Mouse (Mus musculus): ENCODE data around the gene Fam110a.

DNA sequence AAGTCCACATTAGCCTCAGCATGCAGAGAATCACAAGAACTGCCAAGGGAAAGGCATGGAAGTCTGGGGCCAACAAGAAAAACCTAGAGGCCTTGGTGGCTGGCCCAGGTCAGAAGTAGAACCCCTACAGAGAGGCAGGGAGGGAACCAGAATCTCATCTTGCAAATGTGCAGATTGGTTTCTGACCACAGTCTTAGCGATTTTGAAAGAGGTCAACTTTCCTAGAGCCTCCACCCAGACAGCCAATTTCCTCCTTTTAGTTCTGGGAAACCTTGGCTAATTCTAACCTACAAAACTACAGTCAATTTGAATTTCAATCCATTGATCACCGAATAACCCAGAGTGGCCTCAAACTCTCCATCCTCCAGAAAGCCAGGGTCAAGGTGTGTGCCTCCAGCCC is 32.7 kb upstream of the Fam110a start:
- TF ChIP-seq CTCF (IDR thresholded peaks at IDR 0.05; ENCODE audit: low read depth) = no peak
- no peak for TF ChIP-seq EP300 (IDR thresholded peaks at IDR 0.05; ENCODE audit: low read depth)

Data from heart, postnatal 0 days (tissue).